In the genomic region with DNA sequence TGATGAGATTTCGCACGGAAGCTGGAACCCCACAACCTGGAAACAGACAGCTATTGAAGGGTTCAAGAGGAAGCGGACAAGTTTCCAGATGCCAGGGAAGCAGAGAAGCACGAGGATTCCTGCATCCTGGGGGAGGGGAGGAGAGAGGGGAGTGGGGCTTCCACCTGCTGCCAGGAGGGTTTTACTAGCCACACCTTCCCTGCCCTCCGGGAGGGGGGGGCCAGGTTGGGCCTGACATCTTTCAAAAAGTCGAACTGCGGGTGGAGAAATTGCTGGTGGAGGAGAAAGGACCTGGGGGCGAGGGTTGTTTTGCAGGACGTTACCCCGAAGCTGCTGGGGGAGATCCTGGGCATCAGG, we compare ENCODE assay signal across 8 mouse cellular contexts. TPM values are rescaled to one million over a fixed set of nuclear protein-coding genes. Genes with fewer than 3 reads are reported as not detected.
DNase-seq lines count a peak whose midpoint lies in the region; ATAC-seq lines count a peak whose summit lies in the region.

No protein-coding gene starts in this region.

- no peaks in the 10 kb centered on the region for H3K9me3 ChIP-seq in forebrain, embryonic 11.5 days (ENCODE audit: control insufficient read depth, low read length)
- no peaks in the 10 kb centered on the region for H3K9me3 ChIP-seq in liver, embryonic 11.5 days (ENCODE audit: control insufficient read depth, low read length)

- ATAC-seq in forebrain, embryonic 11.5 days (replicated peaks; ENCODE audit: low FRiP score): no peak; the same call in 1 of the 2 replicates
- ATAC-seq in liver, embryonic 11.5 days (replicated peaks; ENCODE audit: low FRiP score): no peak

- no peaks in the 10 kb centered on the region for H3K27me3 ChIP-seq in forebrain, embryonic 11.5 days (ENCODE audit: control insufficient read depth, insufficient read depth, low read length)
- H3K27me3 ChIP-seq in liver, embryonic 11.5 days (replicated peaks; ENCODE audit: control insufficient read depth, insufficient read depth, low read length): no peaks in the 10 kb centered on the region

- WGBS in forebrain, embryonic 11.5 days: 7% methylated on average over 10 of the region's 10 CpGs
- 14% methylated on average over 10 of the region's 10 CpGs for WGBS in liver, embryonic 11.5 days

- H3K9ac ChIP-seq in forebrain, embryonic 11.5 days (ENCODE audit: low read length): peak overlapping the region; percentile 80
- H3K9ac ChIP-seq in liver, embryonic 11.5 days (ENCODE audit: low read depth, low read length): peak overlapping the region; percentile 81

- H3K27ac ChIP-seq in forebrain, embryonic 11.5 days (ENCODE audit: low read depth, low read length): no peak overlapping the region
- 0 out of 2 replicates have a peak overlapping the region, but pooled peaks have one; percentile 34 for H3K27ac ChIP-seq in liver, embryonic 11.5 days (ENCODE audit: low read depth, low read length)

- peak overlapping the region; percentile 94 for H3K4me2 ChIP-seq in forebrain, embryonic 11.5 days (ENCODE audit: low read depth, low read length, severe bottlenecking)
- H3K4me2 ChIP-seq in liver, embryonic 11.5 days: peak overlapping the region; percentile 98

- peak overlapping the region; percentile 66 for H3K4me3 ChIP-seq in forebrain, embryonic 11.5 days (ENCODE audit: low read depth, low read length)
- H3K4me3 ChIP-seq in liver, embryonic 11.5 days (ENCODE audit: low read depth, low read length): peak overlapping the region; percentile 79

- DNase-seq in layer of hippocampus, postnatal 36 days: peak; percentile 11 to 14
- no peak for DNase-seq in layer of hippocampus, postnatal 14 days (ENCODE audit: low spot score in 2 of 2)
- DNase-seq in brain, adult 2 months (ENCODE audit: low read depth, low spot score): peak; percentile 24
- no peak for DNase-seq in forebrain, embryonic 11.5 days (ENCODE audit: low spot score)
- no peak for DNase-seq in liver, embryonic 11.5 days (ENCODE audit: low spot score)
- peak; percentile 26 for DNase-seq in yolk sac, embryonic 10.5 days (ENCODE audit: low spot score)
- DNase-seq in left cerebral cortex, adult 18-20 months (ENCODE audit: low spot score in 2 of 2): no peak
- DNase-seq in thymus, postnatal 14 days: no peak

- no peaks in the 10 kb centered on the region; the same call in 1 of the 2 replicates for H3K4me1 ChIP-seq in forebrain, embryonic 11.5 days (replicated peaks; ENCODE audit: control insufficient read depth, insufficient read depth, low read length)
- peaks cover 16% of the 10 kb centered on the region for H3K4me1 ChIP-seq in liver, embryonic 11.5 days (replicated peaks; ENCODE audit: control insufficient read depth, insufficient read depth, low read length)

- no peaks in the 10 kb centered on the region for H3K36me3 ChIP-seq in forebrain, embryonic 11.5 days (ENCODE audit: control insufficient read depth, insufficient read depth, low read length)
- H3K36me3 ChIP-seq in liver, embryonic 11.5 days (ENCODE audit: control insufficient read depth, insufficient read depth, low read length): no peaks in the 10 kb centered on the region; the same call in 1 of the 2 replicates

RNA-seq across cellular contexts. Expression of gene Rcan3, which starts 0.6 kb away (rescaled TPM):
- 10 to 100 TPM; 26.8 to 27.5 TPM for total RNA-seq in layer of hippocampus, postnatal 36 days (2021)
- 10 to 100 TPM; 30.6 to 32.5 TPM for total RNA-seq in layer of hippocampus, postnatal 14 days (2021)
- 12.7 and 14.1 TPM in 2 replicates for polyA plus RNA-seq in forebrain, embryonic 11.5 days (2014; fragmentation: Nextera tagmentation; extraction: Ambion mirVana)
- polyA plus RNA-seq in liver, embryonic 11.5 days (2014; fragmentation: Nextera tagmentation; extraction: Ambion mirVana): 8.6 and 9.2 TPM in 2 replicates
- total RNA-seq in left cerebral cortex, adult 18-20 months (2021): 10 to 100 TPM; 30.6 to 30.8 TPM

RNA-seq across cellular contexts. Expression of gene Ncmap, which starts 35.0 kb away (rescaled TPM):
- under 1 TPM; 0.47 to 0.56 TPM for total RNA-seq in layer of hippocampus, postnatal 36 days (2021)
- 1 to 10 TPM in 1 of 2 experiments, under 1 TPM in 1; 0.60 to 1.2 TPM for total RNA-seq in layer of hippocampus, postnatal 14 days (2021)
- 0.20 and 0.43 TPM in 2 replicates for polyA plus RNA-seq in forebrain, embryonic 11.5 days (2014; fragmentation: Nextera tagmentation; extraction: Ambion mirVana)
- polyA plus RNA-seq in liver, embryonic 11.5 days (2014; fragmentation: Nextera tagmentation; extraction: Ambion mirVana): 0.86 TPM in 1 of 2 replicates, not detected in the other
- total RNA-seq in left cerebral cortex, adult 18-20 months (2021): under 1 TPM; 0.35 to 0.75 TPM

Comparison
In these comparisons a context has a peak if more than half of its experiments do, and no peak if none do; other contexts are left out.
1. DNase-seq: peak in layer of hippocampus, postnatal 36 days (2 of 2), brain, adult 2 months (single experiment) and yolk sac, embryonic 10.5 days (single experiment); none in layer of hippocampus, postnatal 14 days (0 of 2), forebrain, embryonic 11.5 days (single experiment), liver, embryonic 11.5 days (single experiment), left cerebral cortex, adult 18-20 months (0 of 2) and thymus, postnatal 14 days (single experiment).